Mouse (Mus musculus) liver, adult 2 months (tissue): Measurements from ENCODE around the gene Yae1d1.

Experiments used
- CTCF ChIP-seq: fragments of 200-500 bp; IDR thresholded peaks from 2 replicates; pipeline ENCODE4 v1.5.1; 2011; ENCODE audit warnings: low read depth, low read length, control low read depth
- POLR2A ChIP-seq: fragments of 200-500 bp; IDR thresholded peaks from 2 replicates; pipeline ENCODE4 v1.6.1; 2011; ENCODE audit warnings: low read length, control low read depth; ENCODE audit not compliant: insufficient read depth; ENCODE audit errors: extremely low read depth

DNA sequence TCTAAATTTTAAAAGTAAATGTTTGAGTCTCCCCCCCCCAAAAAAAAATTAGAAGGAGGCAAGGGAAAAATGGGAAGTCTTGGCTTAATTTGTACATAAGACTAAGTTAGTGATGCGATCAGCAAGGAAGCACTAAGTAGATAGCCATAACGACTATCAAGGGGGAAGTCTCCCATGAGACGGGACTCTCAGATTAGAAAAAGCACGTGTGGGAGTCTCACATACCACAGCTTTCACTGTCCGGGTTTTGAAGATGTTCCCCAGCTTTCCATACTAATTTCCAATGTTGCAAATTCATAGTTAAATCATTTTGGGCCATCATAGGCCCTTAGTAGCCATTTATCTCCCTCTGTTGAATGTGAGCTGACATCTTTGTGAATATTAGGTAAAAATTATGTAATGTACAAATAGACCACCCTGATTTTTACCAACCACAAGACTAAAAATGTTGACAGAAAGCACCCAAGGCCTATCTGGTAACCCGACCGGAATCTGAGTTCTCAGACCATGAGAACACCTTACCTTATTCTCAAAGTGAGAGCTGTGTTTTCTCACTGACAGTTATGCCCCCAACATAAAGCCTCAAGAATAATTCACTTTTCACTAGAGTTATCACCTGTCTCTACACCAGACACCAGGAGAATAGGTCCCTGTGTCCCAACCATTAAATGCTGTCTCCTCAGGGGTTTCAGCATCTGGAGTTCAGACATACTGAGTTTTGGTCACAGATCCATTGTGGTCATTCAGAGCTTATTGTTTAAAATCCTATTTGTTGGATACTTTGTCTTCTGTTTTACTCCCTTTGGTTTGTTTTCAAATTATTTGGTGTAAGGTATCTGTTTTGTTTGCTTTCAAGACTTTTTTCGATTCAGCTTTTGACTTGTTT lies 16.1 kb downstream of the Yae1d1 start:
- TF ChIP-seq CTCF = no peak
- no peak for TF ChIP-seq POLR2A
